Mouse (Mus musculus) liver, embryonic 14.5 days (tissue): Measurements from ENCODE around the gene Idh1. TPM values are rescaled to one million over a fixed set of nuclear protein-coding genes. Genes with fewer than 3 reads are reported as not detected.

Experiments
- ATAC-seq: fragments of 200-750 bp; cut with Nextera tagmentation; 2 replicates; pipeline ENCODE4 v1.8.0; 2017; ENCODE audit warnings: moderate number of reproducible peaks, mild to moderate bottlenecking, moderate library complexity; ENCODE audit not compliant: insufficient read depth
- DNase-seq, 3 experiments: peaks; one replicate each; pipeline ENCODE4 v3.0.0-alpha.2; 2012 to 2013; ENCODE audit warnings: low read depth in 3 of 3, low spot score in 3 of 3
- H3K27ac ChIP-seq: fragments of 300-500 bp; sonication (generic); 2 replicates; pipeline ENCODE4 v1.5.1; 2014; ENCODE audit warnings: moderate library complexity, mild to moderate bottlenecking, control low read depth, inconsistent platforms
- H3K27me3 ChIP-seq: fragments of 300-500 bp; sonication (generic); 2 replicates; pipeline ENCODE4 v1.6.1; 2014; ENCODE audit warnings: mild to moderate bottlenecking, low read length, moderate library complexity; ENCODE audit not compliant: control insufficient read depth, insufficient read depth
- H3K36me3 ChIP-seq: fragments of 300-500 bp; sonication (generic); replicated peaks from 2 replicates; pipeline ENCODE4 v1.6.1; 2014; ENCODE audit warnings: low read depth; ENCODE audit not compliant: control insufficient read depth, insufficient read depth
- H3K4me1 ChIP-seq, 2 experiments: fragments of 200-500 bp in 1 of 2; fragments of 300-500 bp in 1 of 2; sonication (generic) in 1 of 2; replicated peaks; 2 replicates each; pipeline ENCODE4 v1.6.1; 2012 to 2014; ENCODE audit warnings: antibody characterized with exemption in 1 of 2, inconsistent platforms in 1 of 2, low read length in 1 of 2; ENCODE audit not compliant: control insufficient read depth in 2 of 2, insufficient read depth in 2 of 2
- H3K4me2 ChIP-seq: fragments of 300-500 bp; sonication (generic); 2 replicates; pipeline ENCODE4 v1.6.1; 2014; ENCODE audit warnings: low read depth, mild to moderate bottlenecking, control low read depth, moderate library complexity
- H3K4me3 ChIP-seq, 2 experiments: fragments of 200-500 bp in 1 of 2; fragments of 300-500 bp in 1 of 2; sonication (generic) in 1 of 2; 2 replicates each; pipeline ENCODE4 v1.5.1; 2012 to 2014; ENCODE audit warnings: low read depth in 2 of 2, low read length in 2 of 2, mild to moderate bottlenecking in 2 of 2, control low read depth in 1 of 2, inconsistent platforms in 1 of 2, moderate library complexity in 1 of 2; ENCODE audit not compliant: insufficient read depth in 1 of 2
- H3K9ac ChIP-seq: fragments of 300-500 bp; sonication (generic); replicated peaks from 2 replicates; pipeline ENCODE4 v1.6.1; 2014; ENCODE audit warnings: mild to moderate bottlenecking, control low read depth, moderate library complexity
- H3K9me3 ChIP-seq: fragments of 300-500 bp; sonication (generic); 2 replicates; pipeline ENCODE4 v1.6.1; 2016; ENCODE audit warnings: low read length, mixed read lengths; ENCODE audit not compliant: control insufficient read depth
- CTCF ChIP-seq: IDR thresholded peaks from 2 replicates; pipeline ENCODE4 v1.5.1; 2016; ENCODE audit warnings: antibody characterized with exemption, low read depth, control low read depth
- EP300 ChIP-seq: IDR thresholded peaks from 2 replicates; pipeline ENCODE4 v1.6.1; 2016; ENCODE audit warnings: antibody characterized with exemption, low read depth
- WGBS: fragments of 180-500 bp; shearing (Covaris S2); extraction: QIAGEN DNeasy Blood & Tissue Kit; methylation state at CpG from one replicate; pipeline ENCODE4 v1.1.7; 2014; ENCODE audit not compliant: insufficient replicate concordance; 5-methylcytosine and 5-hydroxymethylcytosine counted together
- polyA plus RNA-seq, 2 experiments: library from polyadenylated mRNA; depleted of rRNA in 1 of 2; stranded (reverse) in 1 of 2; unstranded in 1 of 2; fragments of >200 nt; fragmentation: Nextera tagmentation in 1 of 2; extraction: Ambion mirVana in 1 of 2; gene quantifications; 2 replicates each; pipeline versions ENCODE4 v1.2.1 to v1.2.3; 2012 to 2014

Gene Idh1
- polyA plus RNA-seq, 2 experiments, result 34.6 to 96.0 TPM

- ATAC-seq, result no peak
- Histone ChIP-seq H3K9me3 (no peaks in the 10 kb centered on the region), H3K27me3 (no peaks in the 10 kb centered on the region), H3K4me1 (no peaks in the 10 kb centered on the region), H3K4me2 (no peak overlapping the region), H3K4me3 (no peak overlapping the region), H3K27ac (no peak overlapping the region), H3K9ac (no peak overlapping the region), H3K36me3 (no peaks in the 10 kb centered on the region)
- no peak for DNase-seq
- WGBS, result 38% methylated on average over 3 of the region's 3 CpGs
- TF ChIP-seq CTCF (no peak), EP300 (no peak)
Observed at GRCm38 (mm10) chr1:65130226-65130625, 56.1 kb downstream of the Idh1 start.

DNA sequence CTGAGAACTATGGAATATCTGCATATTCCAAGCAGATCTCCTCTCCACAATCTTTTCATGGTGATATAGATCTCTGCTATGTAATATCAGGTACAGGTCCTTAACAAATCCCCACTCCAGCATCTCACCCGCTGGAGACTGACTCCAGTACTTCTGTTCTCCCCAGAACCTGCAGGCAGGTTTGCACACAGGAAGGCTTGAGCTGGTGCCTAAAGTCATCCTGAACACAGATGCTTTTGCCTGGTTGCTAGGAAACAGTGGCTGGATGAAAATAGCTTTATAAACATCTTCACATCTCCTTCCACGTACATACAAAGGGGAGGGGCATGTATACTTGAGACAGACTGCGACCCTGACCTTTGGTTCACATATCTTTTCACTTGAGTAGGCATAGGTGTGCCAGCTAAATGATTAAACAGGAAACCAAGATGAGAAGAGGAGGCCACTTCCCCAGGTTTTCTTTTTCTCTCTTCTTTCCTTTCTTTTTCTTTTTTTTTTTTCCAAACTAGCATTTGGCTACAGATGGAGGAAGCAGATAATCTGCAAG is 56.6 kb downstream of the Idh1 start:
- Histone ChIP-seq H3K36me3 (no peaks in the 10 kb centered on the region), H3K27me3 (no peaks in the 10 kb centered on the region), H3K9ac (no peak overlapping the region), H3K4me3 (no peak overlapping the region), H3K9me3 (no peaks in the 10 kb centered on the region), H3K27ac (no peak overlapping the region), H3K4me1 (no peaks in the 10 kb centered on the region), H3K4me2 (no peak overlapping the region)
- no peak for ATAC-seq
- TF ChIP-seq CTCF (no peak), EP300 (no peak)
- DNase-seq, result no peak
- WGBS, result 47% methylated on average over 3 of the region's 3 CpGs

- Histone ChIP-seq H3K9me3 (no peaks in the 10 kb centered on the region), H3K4me1 (peaks cover 0 to 3% of the 10 kb centered on the region in 2 experiments; a peak in 1 of 4 replicates), H3K27ac (no peak within 1 kb of the TSS), H3K36me3 (no peaks in the 10 kb centered on the region), H3K27me3 (no peaks in the 10 kb centered on the region), H3K4me2 (no peak within 1 kb of the TSS), H3K4me3 (no peak within 1 kb of the TSS), H3K9ac (no peak within 1 kb of the TSS)
- no peak for TF ChIP-seq EP300
- no peak for TF ChIP-seq CTCF
- ATAC-seq (no peak), DNase-seq (no peak)
- 30% methylated on average over 9 of the region's 9 CpGs for WGBS
Observed at GRCm38 (mm10) chr1:65122574-65123372, 63.5 kb downstream of the Idh1 start, which contains the start of gene D630023F18Rik. Gene D630023F18Rik, minus strand, starts transcription at chr1:65123214.

DNA sequence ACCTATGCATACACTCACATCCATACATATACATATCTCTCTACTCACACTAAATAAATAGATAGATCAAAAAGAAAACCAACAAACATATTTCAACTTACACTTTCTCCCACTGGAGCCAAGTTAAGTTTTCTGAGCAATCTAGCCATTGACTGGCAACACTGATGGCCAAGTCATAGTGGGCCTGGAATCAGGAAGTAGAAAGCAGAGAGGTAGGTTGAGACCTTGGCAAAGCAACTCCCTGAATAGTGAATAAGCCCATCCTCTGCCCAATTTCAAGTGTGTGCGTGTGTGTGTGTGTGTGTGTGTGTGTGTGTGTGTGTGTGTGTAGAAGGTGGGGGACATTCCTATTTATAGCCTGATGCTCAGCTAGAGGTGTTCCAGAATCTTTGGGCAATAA is 66.9 kb downstream of the Idh1 start, which contains the start of gene Gm28845:
Gene Gm28845 (minus strand): TSS at position 121 of the 400 bp plus-strand sequence.
- DNase-seq (no peak), ATAC-seq (no peak)
- H3K4me1 ChIP-seq, result peaks cover 0 to 3% of the 10 kb centered on the region in 2 experiments; a peak in 1 of 4 replicates
- no peaks in the 10 kb centered on the region for H3K27me3 ChIP-seq
- H3K9ac ChIP-seq, result no peak within 1 kb of the TSS
- H3K36me3 ChIP-seq, result no peaks in the 10 kb centered on the region
- no peak within 1 kb of the TSS for H3K4me2 ChIP-seq
- H3K9me3 ChIP-seq, result no peaks in the 10 kb centered on the region
- 79% methylated on average over 1 of the region's 1 CpGs for WGBS
- no peak within 1 kb of the TSS for H3K4me3 ChIP-seq
- no peak for TF ChIP-seq CTCF
- no peak within 1 kb of the TSS for H3K27ac ChIP-seq

DNA sequence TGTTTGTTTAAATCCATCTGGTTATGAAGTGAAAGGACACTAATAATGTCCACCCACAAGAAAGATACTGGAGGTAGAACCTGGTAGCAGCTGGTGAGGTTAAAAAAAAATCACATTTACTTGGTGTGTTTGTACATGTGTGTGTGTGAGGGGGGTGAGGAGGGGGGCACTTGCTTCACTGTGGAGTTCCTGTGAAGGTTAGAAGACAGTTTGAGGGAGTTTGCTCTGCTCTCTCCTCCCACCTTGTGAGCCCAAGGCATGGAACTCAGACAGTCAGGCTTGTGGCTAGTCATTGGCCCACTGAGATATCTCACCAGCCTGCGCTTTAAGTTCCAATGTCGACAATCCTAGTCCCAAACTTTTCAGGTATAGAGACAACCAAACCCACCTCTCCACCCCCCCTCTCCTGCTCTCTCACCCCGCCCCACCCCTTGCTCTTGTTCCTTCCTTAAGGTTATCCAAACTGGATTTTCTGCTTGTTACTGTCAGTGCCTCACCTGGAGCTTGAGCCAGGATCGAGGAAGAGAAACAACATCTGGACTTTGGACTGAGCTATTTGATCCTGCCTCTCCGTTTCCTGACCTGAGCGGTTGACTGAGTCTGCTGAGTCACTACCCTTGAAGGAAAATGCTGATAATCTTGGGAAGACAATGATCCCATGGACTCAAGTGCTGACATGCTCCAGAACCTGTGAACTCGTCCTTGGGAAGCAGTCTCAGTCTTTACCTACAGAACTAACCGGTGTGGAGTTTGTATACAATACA is 68.0 kb downstream of the Idh1 start:
- DNase-seq (no peak), ATAC-seq (no peak)
- WGBS, result 47% methylated on average over 8 of the region's 8 CpGs
- no peak overlapping the region for H3K27ac ChIP-seq
- H3K9me3 ChIP-seq, result no peaks in the 10 kb centered on the region
- no peak overlapping the region for H3K9ac ChIP-seq
- no peak for TF ChIP-seq CTCF
- no peak for TF ChIP-seq EP300
- no peaks in the 10 kb centered on the region for H3K36me3 ChIP-seq
- no peak overlapping the region for H3K4me3 ChIP-seq
- peaks cover 0 to 5% of the 10 kb centered on the region in 2 experiments; a peak in 1 of 4 replicates for H3K4me1 ChIP-seq
- H3K4me2 ChIP-seq, result no peak overlapping the region
- no peaks in the 10 kb centered on the region for H3K27me3 ChIP-seq
